Mouse (Mus musculus): ENCODE measurements at regions not wholly inside any gene's neighbourhood (a gene's known extent, or its start where the extent isn't known, plus 50 kb on each side); places are given as distances from the start of the nearest gene placed in this dataset.
"Not testable (repeated sequence)": the region's sequence is repeated elsewhere in the genome, so short reads cannot be mapped to it uniquely, and the experiment has no call there.

DNA sequence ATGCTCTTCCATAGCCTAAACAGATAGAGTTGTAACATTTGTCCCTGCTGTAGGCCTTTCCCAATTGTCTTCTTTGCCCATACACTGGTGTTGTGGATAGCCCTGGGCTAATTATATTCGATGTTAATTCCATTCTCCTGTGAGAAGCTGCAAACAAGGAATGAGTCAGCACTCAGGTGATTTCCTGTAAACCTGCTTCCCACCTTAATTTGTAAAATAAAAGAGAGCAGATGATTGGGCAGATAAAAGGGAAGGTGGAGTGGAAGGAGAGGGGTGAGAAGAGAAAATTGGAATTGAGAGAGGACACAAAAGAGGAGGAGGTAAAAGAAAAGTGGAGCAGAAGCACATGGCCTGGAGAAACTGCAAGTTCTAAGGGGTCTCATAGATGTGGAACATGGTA is 102.8 kb downstream of the Gc start:
- DNase-seq: not testable (repeated sequence)

DNA sequence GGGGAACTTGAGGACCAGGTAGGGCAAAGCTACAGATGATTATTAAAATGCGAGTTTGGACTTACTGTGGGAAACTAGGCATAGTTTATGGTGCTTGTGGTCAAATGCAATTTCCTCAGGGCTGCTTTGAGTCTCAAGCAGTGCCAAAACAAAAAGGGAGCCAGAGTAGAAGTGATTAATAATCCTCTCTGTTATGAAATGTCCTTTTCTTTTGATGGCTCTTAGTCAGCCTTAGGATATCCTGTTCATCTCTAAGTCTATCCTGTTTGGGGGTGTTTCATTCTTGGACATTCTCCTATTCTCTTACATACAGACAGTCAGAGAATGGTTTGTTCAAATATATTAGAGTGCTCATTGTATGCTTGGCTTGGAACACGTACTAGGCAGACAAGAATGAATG is 109.9 kb downstream of the Gc start:
- no peak for DNase-seq

DNA sequence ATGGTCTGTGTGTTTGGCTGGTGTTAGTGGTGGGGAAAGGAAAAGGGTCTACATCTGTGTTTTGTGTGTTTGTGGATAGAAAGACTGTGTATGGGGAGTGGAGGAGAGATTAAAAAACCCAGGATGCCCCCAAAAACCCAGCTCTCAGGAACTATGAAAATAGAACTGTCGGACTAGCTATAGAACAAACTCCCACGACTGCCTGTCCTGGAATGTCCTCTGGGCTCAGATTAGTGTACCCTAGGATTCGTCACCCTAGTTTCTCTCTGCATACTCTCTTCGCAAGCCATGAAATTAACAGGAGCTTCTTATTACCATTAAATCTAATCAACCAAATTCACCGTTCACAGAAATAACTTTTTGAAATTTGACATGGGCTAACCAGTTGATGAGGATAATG is 117.2 kb downstream of the Gc start:
- DNase-seq: no peak

DNA sequence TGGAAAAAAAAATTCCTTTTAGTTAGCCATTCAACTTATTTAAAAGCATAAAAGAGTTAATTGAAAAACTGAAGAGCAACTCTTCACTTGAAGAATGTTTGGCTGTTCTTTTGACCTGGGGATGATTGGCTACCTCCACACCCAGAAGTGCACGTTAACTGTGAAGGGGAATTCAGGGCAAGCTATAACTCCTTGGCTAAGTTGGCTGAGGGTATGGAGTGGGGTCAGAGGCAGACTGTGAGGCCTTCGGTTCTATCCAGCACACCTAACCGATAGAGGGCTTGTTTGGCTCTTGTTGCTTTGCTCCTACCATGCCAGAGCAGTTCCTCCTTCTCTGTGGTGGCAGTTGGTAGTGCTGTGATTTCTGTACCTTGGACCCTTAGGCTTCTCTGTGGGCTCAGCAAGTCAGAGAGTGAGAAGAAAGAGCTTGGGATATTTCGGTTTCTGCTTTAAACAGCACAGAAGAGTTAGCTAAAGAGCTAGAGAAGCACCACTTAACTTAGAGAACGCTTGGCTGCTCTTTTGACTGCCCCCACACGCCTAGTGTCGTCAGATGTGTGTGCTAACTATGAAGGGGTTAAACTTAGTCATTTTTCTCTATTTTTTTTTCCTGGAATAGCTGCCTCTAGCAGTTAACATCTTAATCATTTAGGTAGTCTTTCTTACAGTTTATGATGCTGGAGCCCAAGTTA is 119.6 kb downstream of the Gc start:
- DNase-seq: peak; percentile 75
